Mouse (Mus musculus): ENCODE measurements at regions not wholly inside any gene's neighbourhood (a gene's known extent, or its start where the extent isn't known, plus 50 kb on each side); places are given as distances from the start of the nearest gene placed in this dataset.

DNA sequence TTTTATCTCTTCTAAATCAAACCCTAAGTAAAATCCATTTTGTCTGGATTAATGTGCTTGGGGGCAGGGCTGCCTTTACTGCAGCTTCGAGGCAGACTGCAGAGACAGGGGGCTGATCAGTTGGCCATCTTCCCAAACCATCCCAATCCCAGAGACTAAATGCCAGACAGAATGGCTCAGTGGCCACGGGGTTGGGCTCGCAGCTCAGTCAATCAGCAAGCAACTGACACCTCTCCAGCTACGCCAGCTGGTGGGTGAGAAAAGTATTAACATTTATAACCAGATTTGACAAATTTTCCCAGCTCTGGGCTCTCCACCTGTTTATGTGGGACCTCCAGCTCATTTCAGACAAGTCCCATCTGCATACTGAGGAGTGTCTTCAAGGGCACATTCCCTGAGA, 220.7 kb downstream of the Fam76b start:
- TF ChIP-seq NANOG (IDR thresholded peaks at IDR 0.05; ENCODE audit: borderline replicate concordance, low read length) (no peak), CTCF (conservative IDR thresholded peaks at IDR 0.05; ENCODE audit: low read length) (no peak), POU5F1 (IDR thresholded peaks at IDR 0.05; ENCODE audit: borderline replicate concordance, low read length) (no peak)
- Histone ChIP-seq H3K4me3 (replicated peaks; ENCODE audit: low read length) (no peak overlapping the region), H3K36me3 (ENCODE audit: insufficient read depth, low read length) (no peaks in the 10 kb centered on the region), H3K27me3 (ENCODE audit: insufficient read depth, low read length) (no peaks in the 10 kb centered on the region), H3K9me3 (ENCODE audit: low read length) (no peaks in the 10 kb centered on the region), H3K4me1 (replicated peaks; ENCODE audit: low read depth, low read length) (no peaks in the 10 kb centered on the region)

GRCm38 (mm10) chr9:14053704-14054103, 221.2 kb upstream of the Sesn3 start:
- TF ChIP-seq CTCF (conservative IDR thresholded peaks at IDR 0.05; ENCODE audit: low read length) (no peak), NANOG (IDR thresholded peaks at IDR 0.05; ENCODE audit: borderline replicate concordance, low read length) (no peak), POU5F1 (IDR thresholded peaks at IDR 0.05; ENCODE audit: borderline replicate concordance, low read length) (no peak)
- Histone ChIP-seq H3K4me3 (replicated peaks; ENCODE audit: low read length) (no peak overlapping the region), H3K36me3 (ENCODE audit: insufficient read depth, low read length) (no peaks in the 10 kb centered on the region), H3K4me1 (replicated peaks; ENCODE audit: low read depth, low read length) (peaks cover 19% of the 10 kb centered on the region), H3K9me3 (ENCODE audit: low read length) (no peaks in the 10 kb centered on the region), H3K27me3 (ENCODE audit: insufficient read depth, low read length) (no peaks in the 10 kb centered on the region)

- Histone ChIP-seq H3K4me1 (replicated peaks; ENCODE audit: low read depth, low read length) (peaks cover 19% of the 10 kb centered on the region), H3K9me3 (ENCODE audit: low read length) (no peaks in the 10 kb centered on the region), H3K4me3 (replicated peaks; ENCODE audit: low read length) (no peak overlapping the region), H3K27me3 (ENCODE audit: insufficient read depth, low read length) (no peaks in the 10 kb centered on the region), H3K36me3 (ENCODE audit: insufficient read depth, low read length) (no peaks in the 10 kb centered on the region)
- TF ChIP-seq POU5F1 (IDR thresholded peaks at IDR 0.05; ENCODE audit: borderline replicate concordance, low read length) (no peak), NANOG (IDR thresholded peaks at IDR 0.05; ENCODE audit: borderline replicate concordance, low read length) (no peak)
Measured at GRCm38 (mm10) chr9:14056410-14057172, 218.3 kb upstream of the Sesn3 start.

DNA sequence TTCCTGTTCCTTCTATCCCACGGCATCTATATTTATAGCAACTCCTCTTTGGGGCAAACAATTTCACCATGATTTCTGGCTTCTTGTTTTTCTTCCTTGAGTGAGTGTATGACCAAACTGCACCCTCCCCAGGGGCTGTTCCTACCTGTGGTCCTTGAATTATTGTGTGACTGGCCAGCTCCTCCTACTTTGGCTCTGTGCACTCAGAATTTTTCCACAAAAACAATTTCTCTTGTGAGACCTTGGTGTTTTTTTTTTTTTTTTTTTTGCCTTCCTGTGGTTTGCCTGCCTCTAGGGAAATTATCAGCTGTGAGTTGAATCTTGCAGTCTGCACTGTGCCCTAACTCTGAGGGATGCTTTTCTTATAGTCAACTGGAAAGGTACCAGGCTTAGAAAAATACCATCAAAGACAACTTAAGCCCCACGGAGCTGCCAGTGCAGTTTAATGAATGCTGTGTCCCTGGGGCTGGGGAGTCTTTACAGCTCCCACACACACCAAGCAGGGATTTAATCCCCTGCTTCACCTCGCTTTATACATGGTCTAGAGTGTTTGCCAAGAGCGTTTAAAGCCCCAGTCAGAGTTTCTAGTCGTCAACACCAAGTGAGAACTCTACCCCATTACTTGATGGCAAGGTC, 216.2 kb upstream of the Sesn3 start:
- Histone ChIP-seq H3K36me3 (ENCODE audit: insufficient read depth, low read length) (no peaks in the 10 kb centered on the region), H3K9me3 (ENCODE audit: low read length) (peaks cover 11% of the 10 kb centered on the region), H3K4me1 (replicated peaks; ENCODE audit: low read depth, low read length) (peaks cover 16% of the 10 kb centered on the region), H3K27me3 (ENCODE audit: insufficient read depth, low read length) (no peaks in the 10 kb centered on the region), H3K4me3 (replicated peaks; ENCODE audit: low read length) (no peak overlapping the region)
- TF ChIP-seq NANOG (IDR thresholded peaks at IDR 0.05; ENCODE audit: borderline replicate concordance, low read length) (no peak), CTCF (conservative IDR thresholded peaks at IDR 0.05; ENCODE audit: low read length) (no peak), POU5F1 (IDR thresholded peaks at IDR 0.05; ENCODE audit: borderline replicate concordance, low read length) (no peak)

DNA sequence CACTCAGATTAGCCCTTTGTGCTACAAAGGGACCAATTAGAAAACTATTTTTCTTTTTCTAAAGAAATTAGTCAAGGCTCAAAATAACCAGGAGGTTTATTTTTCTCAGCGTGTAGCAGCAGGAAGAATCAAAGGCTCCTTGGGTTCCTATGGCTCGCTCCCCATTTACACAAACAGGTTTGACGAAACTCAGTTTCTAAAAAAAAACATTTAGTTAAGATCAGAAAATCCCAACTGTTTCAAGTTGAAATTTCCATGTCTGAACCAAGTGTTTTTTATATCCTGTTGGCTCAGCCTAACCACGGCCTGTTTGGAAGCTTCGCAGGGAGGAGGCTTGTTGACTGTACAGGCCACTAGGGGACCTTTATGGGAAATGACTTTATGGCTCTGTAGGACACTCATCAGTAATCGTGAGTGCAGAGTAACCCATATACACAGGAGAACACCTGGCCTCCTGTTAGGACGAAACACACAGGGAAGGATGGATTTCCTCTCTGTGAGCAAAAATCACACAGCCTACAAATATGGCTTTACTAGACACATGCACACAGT, 215.6 kb upstream of the Sesn3 start:
- TF ChIP-seq CTCF (conservative IDR thresholded peaks at IDR 0.05; ENCODE audit: low read length) (no peak), NANOG (IDR thresholded peaks at IDR 0.05; ENCODE audit: borderline replicate concordance, low read length) (no peak), POU5F1 (IDR thresholded peaks at IDR 0.05; ENCODE audit: borderline replicate concordance, low read length) (no peak)
- H3K4me1 ChIP-seq (replicated peaks; ENCODE audit: low read depth, low read length), result peaks cover 10% of the 10 kb centered on the region; the same call in 1 of the 2 replicates
- no peak overlapping the region for H3K4me3 ChIP-seq (replicated peaks; ENCODE audit: low read length)
- no peaks in the 10 kb centered on the region for H3K27me3 ChIP-seq (ENCODE audit: insufficient read depth, low read length)
- H3K9me3 ChIP-seq (ENCODE audit: low read length), result peaks cover 17% of the 10 kb centered on the region
- no peaks in the 10 kb centered on the region for H3K36me3 ChIP-seq (ENCODE audit: insufficient read depth, low read length)

DNA sequence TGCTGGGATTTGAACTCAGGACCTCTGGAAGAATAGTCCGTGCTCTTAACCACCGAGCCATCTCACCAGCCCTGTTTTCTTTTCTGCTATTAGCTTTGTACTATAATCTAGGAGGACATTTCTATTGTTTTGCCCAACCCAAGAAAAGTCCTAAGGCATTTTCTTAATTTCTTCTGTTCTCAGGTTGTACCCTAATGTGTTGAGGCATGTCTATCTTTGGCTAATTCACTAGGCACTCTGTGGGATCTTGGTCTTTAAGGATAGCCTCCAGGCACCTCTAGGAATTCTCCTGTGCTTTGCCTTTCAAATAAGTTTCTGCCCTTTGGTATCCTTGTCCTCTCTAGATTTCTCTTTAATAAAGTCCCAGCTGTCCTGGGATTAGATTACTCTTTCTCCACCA, 214.6 kb upstream of the Sesn3 start:
- peaks cover 7% of the 10 kb centered on the region; the same call in 1 of the 2 replicates for H3K4me1 ChIP-seq (replicated peaks; ENCODE audit: low read depth, low read length)
- H3K36me3 ChIP-seq (ENCODE audit: insufficient read depth, low read length), result no peaks in the 10 kb centered on the region
- no peak for TF ChIP-seq NANOG (IDR thresholded peaks at IDR 0.05; ENCODE audit: borderline replicate concordance, low read length)
- TF ChIP-seq CTCF (conservative IDR thresholded peaks at IDR 0.05; ENCODE audit: low read length), result no peak
- no peak for TF ChIP-seq POU5F1 (IDR thresholded peaks at IDR 0.05; ENCODE audit: borderline replicate concordance, low read length)
- H3K27me3 ChIP-seq (ENCODE audit: insufficient read depth, low read length), result no peaks in the 10 kb centered on the region
- H3K4me3 ChIP-seq (replicated peaks; ENCODE audit: low read length), result no peak overlapping the region
- H3K9me3 ChIP-seq (ENCODE audit: low read length), result peaks cover 26% of the 10 kb centered on the region

GRCm38 (mm10) chr9:14061389-14061788, 213.5 kb upstream of the Sesn3 start:
- TF ChIP-seq CTCF (conservative IDR thresholded peaks at IDR 0.05; ENCODE audit: low read length) (no peak), POU5F1 (IDR thresholded peaks at IDR 0.05; ENCODE audit: borderline replicate concordance, low read length) (no peak), NANOG (IDR thresholded peaks at IDR 0.05; ENCODE audit: borderline replicate concordance, low read length) (no peak)
- peaks cover 7% of the 10 kb centered on the region; the same call in 1 of the 2 replicates for H3K4me1 ChIP-seq (replicated peaks; ENCODE audit: low read depth, low read length)

GRCm38 (mm10) chr9:14061840-14062239, 213.0 kb upstream of the Sesn3 start:
- TF ChIP-seq CTCF (conservative IDR thresholded peaks at IDR 0.05; ENCODE audit: low read length) (no peak), POU5F1 (IDR thresholded peaks at IDR 0.05; ENCODE audit: borderline replicate concordance, low read length) (no peak), NANOG (IDR thresholded peaks at IDR 0.05; ENCODE audit: borderline replicate concordance, low read length) (no peak)

More at GRCm38 (mm10) chr9:14061389-14061788, 213.5 kb upstream of the Sesn3 start:
- no peaks in the 10 kb centered on the region for H3K36me3 ChIP-seq (ENCODE audit: insufficient read depth, low read length)
- H3K9me3 ChIP-seq (ENCODE audit: low read length), result peaks cover 37% of the 10 kb centered on the region
- H3K4me3 ChIP-seq (replicated peaks; ENCODE audit: low read length), result no peak overlapping the region
- no peaks in the 10 kb centered on the region for H3K27me3 ChIP-seq (ENCODE audit: insufficient read depth, low read length)

More at GRCm38 (mm10) chr9:14061840-14062239, 213.0 kb upstream of the Sesn3 start:
- Histone ChIP-seq H3K4me3 (replicated peaks; ENCODE audit: low read length) (no peak overlapping the region), H3K36me3 (ENCODE audit: insufficient read depth, low read length) (no peaks in the 10 kb centered on the region), H3K27me3 (ENCODE audit: insufficient read depth, low read length) (no peaks in the 10 kb centered on the region), H3K9me3 (ENCODE audit: low read length) (peaks cover 42% of the 10 kb centered on the region), H3K4me1 (replicated peaks; ENCODE audit: low read depth, low read length) (peaks cover 7% of the 10 kb centered on the region; the same call in 1 of the 2 replicates)
